Mouse (Mus musculus) stomach, embryonic 15.5 days (tissue): ENCODE results near the gene Eml1. TPM values are rescaled to one million over a fixed set of nuclear protein-coding genes. Genes with fewer than 3 reads are reported as not detected.
A peak's percentile ranks its signal among the peaks of the same experiment; 100 is the strongest.

Source experiments
- ATAC-seq: fragments of 200-750 bp; cut with Nextera tagmentation; 2 replicates; pipeline ENCODE4 v1.8.0; 2017; ENCODE audit warnings: low read depth, moderate number of reproducible peaks, moderate TSS enrichment; ENCODE audit not compliant: insufficient read depth, low FRiP score
- H3K27ac ChIP-seq: fragments of 300-500 bp; sonication (generic); 2 replicates; pipeline ENCODE4 v1.5.1; 2015; ENCODE audit warnings: mild to moderate bottlenecking, inconsistent platforms
- H3K27me3 ChIP-seq: fragments of 300-500 bp; sonication (generic); replicated peaks from 2 replicates; pipeline ENCODE4 v1.6.1; 2015; ENCODE audit warnings: inconsistent platforms
- H3K36me3 ChIP-seq: fragments of 300-500 bp; sonication (generic); 2 replicates; pipeline ENCODE4 v1.6.1; 2015; ENCODE audit warnings: inconsistent platforms
- H3K4me1 ChIP-seq: fragments of 300-500 bp; sonication (generic); 2 replicates; pipeline ENCODE4 v1.6.1; 2015; ENCODE audit warnings: inconsistent platforms
- H3K4me2 ChIP-seq: fragments of 300-500 bp; sonication (generic); 2 replicates; pipeline ENCODE4 v1.6.1; 2015; ENCODE audit warnings: mild to moderate bottlenecking, inconsistent platforms
- H3K4me3 ChIP-seq: fragments of 300-500 bp; sonication (generic); replicated peaks from 2 replicates; pipeline ENCODE4 v1.5.1; 2015; ENCODE audit warnings: inconsistent platforms
- H3K9ac ChIP-seq: fragments of 300-500 bp; sonication (generic); 2 replicates; pipeline ENCODE4 v1.6.1; 2015; ENCODE audit warnings: inconsistent platforms
- H3K9me3 ChIP-seq: fragments of 300-500 bp; sonication (generic); 2 replicates; pipeline ENCODE4 v1.6.1; 2016; ENCODE audit warnings: inconsistent platforms
- WGBS: fragments of 180-500 bp; shearing (Covaris S2); methylation state at CpG from one replicate; pipeline ENCODE4 v1.1.7; 2015; 5-methylcytosine and 5-hydroxymethylcytosine counted together
- polyA plus RNA-seq: library from polyadenylated mRNA; unstranded; fragments of >200 nt; fragmentation: Nextera tagmentation; extraction: Ambion mirVana; gene quantifications from 2 replicates; pipeline ENCODE4 v1.2.1, GENCODE M21; 2015

Eml1 gene
- polyA plus RNA-seq, 1 experiment from 2014 or later = 67.6 TPM

- no peaks in the 10 kb centered on the region for H3K9me3 ChIP-seq
- H3K4me3 ChIP-seq = no peak overlapping the region
- WGBS = 67% methylated on average over 5 of the region's 5 CpGs
- H3K4me2 ChIP-seq = peak overlapping the region; percentile 12; the same call in 1 of the 2 replicates
- H3K4me1 ChIP-seq = peaks cover 33% of the 10 kb centered on the region
- no peak for ATAC-seq
- peak overlapping the region; percentile 52; the same call in 1 of the 2 replicates for H3K27ac ChIP-seq
- H3K9ac ChIP-seq = no peak overlapping the region
- H3K36me3 ChIP-seq = no peaks in the 10 kb centered on the region
- H3K27me3 ChIP-seq = no peaks in the 10 kb centered on the region
These were observed 61.8 kb downstream of the Eml1 start for GRCm38 (mm10) chr12:108432578-108432977.

GRCm38 (mm10) chr12:108433030-108433429, 62.3 kb downstream of the Eml1 start:
- peak overlapping the region; percentile 12; the same call in 1 of the 2 replicates for H3K4me2 ChIP-seq
- 63% methylated on average over 16 of the region's 16 CpGs for WGBS

DNA sequence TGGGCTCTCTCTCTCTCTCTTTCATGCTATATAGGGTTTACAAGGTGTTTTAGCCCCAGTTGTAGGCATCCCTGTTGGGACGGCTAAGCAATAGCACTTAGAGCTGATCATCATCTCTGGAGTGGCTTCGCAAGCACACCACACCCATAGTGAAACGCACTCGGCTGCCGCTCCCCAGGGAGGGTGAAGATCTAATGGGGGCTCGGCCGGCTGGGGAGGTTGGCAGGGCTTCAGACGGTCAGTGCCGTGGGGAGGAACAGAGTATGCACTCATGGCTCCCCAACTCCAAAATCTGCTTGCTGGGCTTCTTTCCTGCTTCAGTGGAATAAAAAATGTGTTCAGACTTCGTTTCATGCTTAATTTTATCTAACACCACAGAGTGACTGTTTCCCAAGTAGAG, 62.7 kb downstream of the Eml1 start:
- no peak for ATAC-seq
- H3K4me3 ChIP-seq = no peak overlapping the region
- H3K9me3 ChIP-seq = no peaks in the 10 kb centered on the region
- H3K4me1 ChIP-seq = peaks cover 33% of the 10 kb centered on the region
- H3K4me2 ChIP-seq = no peak overlapping the region
- 0 out of 2 replicates have a peak overlapping the region, but pooled peaks have one; percentile 36 for H3K27ac ChIP-seq
- 65% methylated on average over 10 of the region's 10 CpGs for WGBS
- H3K27me3 ChIP-seq = no peaks in the 10 kb centered on the region
- no peaks in the 10 kb centered on the region for H3K36me3 ChIP-seq
- no peak overlapping the region for H3K9ac ChIP-seq

More at GRCm38 (mm10) chr12:108433030-108433429, 62.3 kb downstream of the Eml1 start:
- ATAC-seq = no peak
- no peaks in the 10 kb centered on the region for H3K36me3 ChIP-seq
- H3K27ac ChIP-seq = peak overlapping the region; percentile 52; the same call in 1 of the 2 replicates
- H3K27me3 ChIP-seq = no peaks in the 10 kb centered on the region
- peaks cover 33% of the 10 kb centered on the region for H3K4me1 ChIP-seq
- no peak overlapping the region for H3K4me3 ChIP-seq
- H3K9ac ChIP-seq = no peak overlapping the region
- no peaks in the 10 kb centered on the region for H3K9me3 ChIP-seq

- H3K9ac ChIP-seq = no peak overlapping the region
- H3K27ac ChIP-seq = peak overlapping the region; percentile 89
- H3K4me3 ChIP-seq = no peak overlapping the region
- H3K4me2 ChIP-seq = no peak overlapping the region
- 57% methylated on average over 12 of the region's 12 CpGs for WGBS
- no peaks in the 10 kb centered on the region for H3K27me3 ChIP-seq
- no peaks in the 10 kb centered on the region for H3K9me3 ChIP-seq
- H3K36me3 ChIP-seq = no peaks in the 10 kb centered on the region
- ATAC-seq = no peak
- peaks cover 33% of the 10 kb centered on the region for H3K4me1 ChIP-seq
These were observed 64.8 kb downstream of the Eml1 start for GRCm38 (mm10) chr12:108435444-108436015.

DNA sequence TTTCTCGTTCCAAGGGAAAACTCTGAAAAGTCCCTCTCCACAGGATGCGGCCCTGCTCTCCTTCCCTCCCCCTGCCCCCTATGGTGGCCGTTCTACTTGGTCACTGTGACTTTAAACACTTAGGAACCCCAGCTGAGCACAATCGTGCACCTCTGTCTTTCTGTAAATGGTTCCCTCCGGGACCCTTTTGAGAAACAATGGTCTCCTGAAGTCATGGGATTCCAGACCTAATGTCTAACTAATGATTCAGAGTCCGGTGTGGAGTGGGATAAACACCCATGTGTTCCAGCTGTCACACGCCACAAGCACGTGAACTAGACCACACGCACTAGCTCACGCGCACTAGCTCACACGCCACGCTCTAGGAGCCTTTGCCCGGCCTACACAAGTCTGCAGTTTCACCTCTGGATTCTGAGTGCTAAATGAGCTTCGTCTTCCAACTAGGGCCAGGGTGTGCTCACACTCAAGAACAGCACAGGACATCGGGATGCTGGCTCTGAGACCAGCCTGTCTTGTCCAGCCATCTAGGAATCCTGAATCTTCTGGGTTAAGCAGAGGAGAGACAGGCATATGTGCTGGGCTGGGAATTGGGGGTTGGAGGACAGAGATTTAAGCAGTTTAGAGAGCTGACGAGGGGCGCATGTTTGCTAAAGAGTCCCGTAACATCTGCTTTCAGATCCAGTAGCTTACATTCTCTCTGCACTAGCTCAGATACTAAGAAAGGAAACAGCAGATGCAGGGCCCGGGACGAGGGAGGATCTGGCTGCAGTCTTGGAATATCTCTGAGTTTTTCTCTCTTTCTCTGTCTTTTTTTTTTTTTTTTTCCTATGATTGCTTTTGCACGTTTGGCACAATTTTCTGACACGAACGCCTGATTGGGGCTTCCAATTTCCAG, 65.5 kb downstream of the Eml1 start:
- peak; percentile 57; the same call in 1 of the 2 replicates for ATAC-seq
- H3K36me3 ChIP-seq = no peaks in the 10 kb centered on the region
- H3K9me3 ChIP-seq = no peaks in the 10 kb centered on the region
- no peak overlapping the region for H3K9ac ChIP-seq
- no peaks in the 10 kb centered on the region for H3K27me3 ChIP-seq
- 47% methylated on average over 24 of the region's 24 CpGs for WGBS
- peak overlapping the region; percentile 89 for H3K27ac ChIP-seq
- H3K4me1 ChIP-seq = peaks cover 31% of the 10 kb centered on the region
- no peak overlapping the region for H3K4me3 ChIP-seq
- H3K4me2 ChIP-seq = no peak overlapping the region; the same call in 1 of the 2 replicates

DNA sequence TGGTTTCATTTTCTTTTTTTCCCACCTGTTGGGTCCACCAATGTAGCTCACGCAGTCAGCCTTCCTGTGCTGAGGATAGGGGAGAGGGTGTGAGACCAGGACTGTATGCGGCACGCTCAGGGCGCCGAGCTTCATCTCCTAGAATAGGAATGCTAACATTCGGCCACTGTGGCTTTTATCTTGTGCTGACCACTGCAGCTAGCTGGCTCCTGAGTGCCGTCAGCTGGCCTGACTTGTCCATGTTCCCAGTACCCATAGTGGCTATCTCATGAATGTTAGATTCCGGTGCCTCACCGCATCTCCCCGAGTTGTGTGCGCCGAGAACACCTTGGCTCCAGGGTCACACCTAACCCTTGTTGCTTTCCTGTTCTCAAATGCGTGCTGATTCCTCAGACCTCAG, 66.7 kb downstream of the Eml1 start:
- no peak overlapping the region for H3K4me3 ChIP-seq
- no peak for ATAC-seq
- no peak overlapping the region for H3K4me2 ChIP-seq
- H3K36me3 ChIP-seq = no peaks in the 10 kb centered on the region
- H3K4me1 ChIP-seq = peaks cover 34% of the 10 kb centered on the region
- no peaks in the 10 kb centered on the region for H3K27me3 ChIP-seq
- H3K9ac ChIP-seq = no peak overlapping the region
- H3K9me3 ChIP-seq = no peaks in the 10 kb centered on the region
- peak overlapping the region; percentile 89 for H3K27ac ChIP-seq
- 85% methylated on average over 13 of the region's 13 CpGs for WGBS

DNA sequence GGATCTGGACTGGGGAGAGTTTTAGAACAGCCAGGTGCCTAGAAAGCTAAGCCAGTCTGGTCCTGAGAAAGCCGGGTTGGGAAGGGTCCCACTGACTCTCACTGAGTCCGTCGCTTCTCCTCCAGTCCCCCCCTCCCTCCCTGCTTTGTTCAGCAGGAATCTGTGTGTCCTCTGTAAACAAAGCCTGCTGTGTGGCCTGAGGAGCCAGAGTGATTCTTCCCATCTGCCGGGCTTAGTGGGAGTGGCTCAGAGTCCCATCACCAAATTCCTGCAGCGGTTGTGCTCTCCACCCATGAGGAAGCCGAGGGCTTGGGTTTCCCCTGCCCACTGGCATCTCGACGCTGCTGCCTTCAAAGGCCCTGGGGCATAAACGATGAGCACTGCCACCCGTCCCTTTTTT, 72.5 kb downstream of the Eml1 start:
- WGBS = 5% methylated on average over 10 of the region's 10 CpGs

DNA sequence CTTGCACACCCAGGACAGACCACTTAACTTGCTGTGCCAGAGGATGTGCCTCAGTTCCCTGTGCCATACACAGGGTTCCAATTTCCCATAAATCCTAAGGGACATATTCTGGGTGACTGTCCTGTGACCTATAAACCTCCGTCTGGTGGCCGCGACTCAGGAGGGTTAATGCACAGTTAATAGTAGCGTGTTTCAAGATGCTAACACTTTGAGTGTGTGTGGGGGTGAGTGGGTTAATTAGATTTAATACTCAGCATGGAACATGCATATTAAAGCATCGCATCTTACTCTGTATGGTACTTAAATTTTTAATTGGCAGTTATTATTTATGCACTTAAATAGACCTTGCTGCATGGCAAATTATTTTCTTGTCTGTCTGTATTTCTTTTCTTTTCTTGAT, 73.0 kb downstream of the Eml1 start:
- ATAC-seq = no peak
- no peaks in the 10 kb centered on the region for H3K9me3 ChIP-seq
- no peaks in the 10 kb centered on the region for H3K27me3 ChIP-seq
- peaks cover 20% of the 10 kb centered on the region; the same call in 1 of the 2 replicates for H3K4me1 ChIP-seq
- H3K36me3 ChIP-seq = no peaks in the 10 kb centered on the region
- 67% methylated on average over 5 of the region's 5 CpGs for WGBS
- H3K9ac ChIP-seq = no peak overlapping the region
- H3K4me3 ChIP-seq = no peak overlapping the region
- no peak overlapping the region; the same call in 1 of the 2 replicates for H3K4me2 ChIP-seq
- peak overlapping the region; percentile 67; the same call in 1 of the 2 replicates for H3K27ac ChIP-seq

More for the DNA sequence above, 72.5 kb downstream of the Eml1 start:
- Histone ChIP-seq H3K27ac (peak overlapping the region; percentile 75), H3K27me3 (no peaks in the 10 kb centered on the region), H3K4me1 (peaks cover 20% of the 10 kb centered on the region; the same call in 1 of the 2 replicates), H3K36me3 (no peaks in the 10 kb centered on the region), H3K9ac (no peak overlapping the region), H3K9me3 (no peaks in the 10 kb centered on the region), H3K4me2 (no peak overlapping the region; the same call in 1 of the 2 replicates), H3K4me3 (no peak overlapping the region)
- peak; percentile 51 for ATAC-seq

- no peak overlapping the region for H3K4me2 ChIP-seq
- H3K27ac ChIP-seq = peak overlapping the region; percentile 67
- H3K9me3 ChIP-seq = no peaks in the 10 kb centered on the region
- peaks cover 20% of the 10 kb centered on the region; the same call in 1 of the 2 replicates for H3K4me1 ChIP-seq
- H3K36me3 ChIP-seq = no peaks in the 10 kb centered on the region
- H3K4me3 ChIP-seq = no peak overlapping the region
- ATAC-seq = no peak
- H3K27me3 ChIP-seq = no peaks in the 10 kb centered on the region
- H3K9ac ChIP-seq = no peak overlapping the region
- 72% methylated on average over 11 of the region's 11 CpGs for WGBS
These were observed 73.7 kb downstream of the Eml1 start for GRCm38 (mm10) chr12:108444166-108445115.

GRCm38 (mm10) chr12:108446721-108447120, 76.0 kb downstream of the Eml1 start:
- ATAC-seq = no peak
- no peaks in the 10 kb centered on the region for H3K36me3 ChIP-seq
- H3K4me2 ChIP-seq = no peak overlapping the region
- no peak overlapping the region for H3K4me3 ChIP-seq
- no peak overlapping the region for H3K9ac ChIP-seq
- no peaks in the 10 kb centered on the region for H3K9me3 ChIP-seq
- H3K4me1 ChIP-seq = peaks cover 16% of the 10 kb centered on the region; the same call in 1 of the 2 replicates
- no peaks in the 10 kb centered on the region for H3K27me3 ChIP-seq
- 83% methylated on average over 2 of the region's 2 CpGs for WGBS
- no peak overlapping the region for H3K27ac ChIP-seq

DNA sequence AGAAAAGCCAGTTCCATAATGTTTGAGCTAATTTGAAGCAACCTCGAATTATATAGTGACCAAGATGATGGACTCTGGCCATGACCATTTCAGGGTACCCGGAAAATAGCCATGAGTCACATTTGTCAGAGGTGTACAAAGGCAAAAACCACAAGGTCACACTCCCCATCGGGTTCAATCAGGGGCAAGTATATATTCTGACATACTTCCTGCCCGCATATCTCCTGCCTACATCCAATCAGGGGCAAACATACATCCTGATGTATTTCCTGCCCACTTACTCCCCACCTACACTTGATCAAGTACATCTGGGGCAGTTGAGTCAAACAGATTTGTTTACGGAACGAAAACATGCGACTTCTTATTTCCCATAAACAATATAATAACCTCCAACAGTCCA, 77.6 kb downstream of the Eml1 start:
- H3K4me3 ChIP-seq = no peak overlapping the region
- WGBS = 68% methylated on average over 7 of the region's 7 CpGs
- H3K9me3 ChIP-seq = no peaks in the 10 kb centered on the region
- no peaks in the 10 kb centered on the region for H3K27me3 ChIP-seq
- peaks cover 16% of the 10 kb centered on the region; the same call in 1 of the 2 replicates for H3K4me1 ChIP-seq
- no peak for ATAC-seq
- no peaks in the 10 kb centered on the region for H3K36me3 ChIP-seq
- no peak overlapping the region for H3K27ac ChIP-seq
- H3K4me2 ChIP-seq = no peak overlapping the region
- no peak overlapping the region for H3K9ac ChIP-seq
